Mouse (Mus musculus) embryonic facial prominence, embryonic 15.5 days (tissue): ENCODE results near the gene Lcmt2. TPM values are rescaled to one million over a fixed set of nuclear protein-coding genes. Genes with fewer than 3 reads are reported as not detected.

ENCODE experiments used
- ATAC-seq: fragments of 200-750 bp; cut with Nextera tagmentation; 2 replicates; pipeline ENCODE4 v1.8.0; 2017; ENCODE audit warnings: low read depth, moderate TSS enrichment; ENCODE audit not compliant: insufficient number of reproducible peaks, low FRiP score, low TSS enrichment
- H3K27ac ChIP-seq: fragments of 300-500 bp; sonication (generic); replicated peaks from 2 replicates; pipeline ENCODE4 v1.5.1; 2015; ENCODE audit warnings: mild to moderate bottlenecking, inconsistent platforms
- H3K27me3 ChIP-seq: fragments of 300-500 bp; sonication (generic); 2 replicates; pipeline ENCODE4 v1.6.1; 2015; ENCODE audit warnings: inconsistent platforms
- H3K36me3 ChIP-seq: fragments of 300-500 bp; sonication (generic); 2 replicates; pipeline ENCODE4 v1.6.1; 2015; ENCODE audit warnings: mild to moderate bottlenecking, inconsistent platforms
- H3K4me1 ChIP-seq: fragments of 300-500 bp; sonication (generic); 2 replicates; pipeline ENCODE4 v1.6.1; 2015; ENCODE audit warnings: inconsistent platforms
- H3K4me2 ChIP-seq: fragments of 300-500 bp; sonication (generic); replicated peaks from 2 replicates; pipeline ENCODE4 v1.6.1; 2015; ENCODE audit warnings: mild to moderate bottlenecking, inconsistent platforms
- H3K4me3 ChIP-seq: fragments of 300-500 bp; sonication (generic); replicated peaks from 2 replicates; pipeline ENCODE4 v1.5.1; 2015; ENCODE audit warnings: mild to moderate bottlenecking, inconsistent platforms
- H3K9ac ChIP-seq: fragments of 300-500 bp; sonication (generic); 2 replicates; pipeline ENCODE4 v1.6.1; 2015; ENCODE audit warnings: inconsistent platforms
- H3K9me3 ChIP-seq: fragments of 300-500 bp; sonication (generic); replicated peaks from 2 replicates; pipeline ENCODE4 v1.6.1; 2016; ENCODE audit warnings: inconsistent platforms
- WGBS: fragments of 180-500 bp; shearing (Covaris S2); methylation state at CpG from one replicate; pipeline ENCODE4 v1.1.7; 2015; 5-methylcytosine and 5-hydroxymethylcytosine counted together
- polyA plus RNA-seq: library from polyadenylated mRNA; unstranded; fragments of >200 nt; fragmentation: Nextera tagmentation; extraction: Ambion mirVana; gene quantifications from 2 replicates; pipeline ENCODE4 v1.2.1, GENCODE M21; 2015

The Lcmt2 gene
- polyA plus RNA-seq, 1 experiment from 2014 or later: 20.0 TPM

DNA sequence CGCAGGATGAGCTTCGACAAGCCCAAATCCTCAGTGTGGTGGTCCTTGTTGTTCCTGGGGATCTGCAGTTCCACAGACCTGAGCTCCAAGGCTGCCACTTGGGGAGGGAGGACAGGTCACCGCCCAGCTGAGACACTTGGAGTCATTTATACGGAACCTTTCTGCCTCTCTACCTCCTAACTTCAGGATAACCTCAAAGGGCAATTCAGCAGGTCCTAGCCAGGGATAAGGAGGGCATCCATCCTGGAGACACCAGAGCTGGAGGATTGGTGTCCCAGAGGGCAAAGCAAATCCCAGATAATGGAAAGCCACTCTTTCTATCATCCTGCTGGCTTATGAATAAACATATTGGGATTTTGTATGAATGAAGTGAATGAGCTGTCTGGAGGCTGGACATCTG is 30.8 kb downstream of the Lcmt2 start, which contains the start of gene Tgm7:
Gene Tgm7 (minus strand): TSS at position 101 of the 400 bp plus-strand sequence.
- Histone ChIP-seq H3K27me3 (no peaks in the 10 kb centered on the region), H3K4me3 (no peak within 1 kb of the TSS), H3K4me2 (no peak within 1 kb of the TSS), H3K4me1 (no peaks in the 10 kb centered on the region), H3K9ac (no peak within 1 kb of the TSS), H3K36me3 (no peaks in the 10 kb centered on the region), H3K9me3 (no peaks in the 10 kb centered on the region), H3K27ac (no peak within 1 kb of the TSS)
- 82% methylated on average over 4 of the region's 4 CpGs for WGBS
- ATAC-seq: no peak

DNA sequence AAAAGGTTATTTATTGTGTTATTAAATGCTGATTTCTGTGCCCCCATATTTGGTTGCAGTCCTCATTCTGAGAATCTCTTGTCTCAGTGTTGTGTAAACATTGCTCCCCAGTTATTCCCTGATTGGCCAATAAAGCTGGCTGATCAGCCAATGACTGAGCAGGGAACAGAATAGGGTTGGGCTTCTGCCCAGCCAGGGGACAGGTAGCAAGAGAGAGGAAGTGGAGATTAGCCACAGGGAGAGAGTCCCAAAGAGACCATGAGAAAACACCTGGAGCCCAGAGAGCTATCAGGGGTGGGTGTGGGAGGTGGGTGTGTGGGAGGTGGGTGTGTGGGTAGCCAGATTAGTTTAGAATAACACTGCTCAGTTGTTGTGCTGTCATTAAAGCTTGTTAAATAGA is 34.5 kb downstream of the Lcmt2 start:
- H3K36me3 ChIP-seq: no peaks in the 10 kb centered on the region
- no peak for ATAC-seq
- H3K4me2 ChIP-seq: no peak overlapping the region

DNA sequence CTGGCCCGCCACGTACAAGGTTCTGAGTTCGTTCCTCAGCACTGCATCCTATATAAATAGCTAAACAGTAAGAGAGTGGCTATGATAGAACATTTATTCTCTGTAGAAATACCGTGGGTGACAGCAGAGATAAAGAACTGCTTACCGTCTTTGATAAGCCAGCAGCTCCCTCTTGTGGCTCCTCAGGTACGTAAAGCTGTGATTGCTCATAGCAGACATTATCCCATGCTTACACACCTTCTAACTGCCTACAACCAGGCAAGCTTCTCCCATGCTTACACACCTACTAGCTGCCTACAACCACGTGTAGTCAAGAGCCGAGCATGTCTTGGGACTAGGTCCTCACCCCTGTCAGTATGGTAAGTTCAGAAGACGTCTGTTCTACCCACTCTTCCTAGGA is 38.4 kb downstream of the Lcmt2 start:
- no peaks in the 10 kb centered on the region; the same call in 1 of the 2 replicates for H3K27me3 ChIP-seq
- WGBS: 26% methylated on average over 9 of the region's 9 CpGs
- H3K4me2 ChIP-seq: no peak overlapping the region
- ATAC-seq: no peak
- no peaks in the 10 kb centered on the region for H3K4me1 ChIP-seq
- no peaks in the 10 kb centered on the region for H3K9me3 ChIP-seq
- H3K36me3 ChIP-seq: no peaks in the 10 kb centered on the region
- H3K27ac ChIP-seq: no peak overlapping the region
- H3K9ac ChIP-seq: no peak overlapping the region
- no peak overlapping the region for H3K4me3 ChIP-seq

More for the DNA sequence above, 34.5 kb downstream of the Lcmt2 start:
- no peaks in the 10 kb centered on the region for H3K4me1 ChIP-seq
- no peak overlapping the region for H3K27ac ChIP-seq
- H3K9me3 ChIP-seq: no peaks in the 10 kb centered on the region
- no peak overlapping the region for H3K9ac ChIP-seq
- no peak overlapping the region for H3K4me3 ChIP-seq
- no peaks in the 10 kb centered on the region for H3K27me3 ChIP-seq

GRCm38 (mm10) chr2:121089751-121090150 is 50.7 kb downstream of the Lcmt2 start:
- no peaks in the 10 kb centered on the region for H3K9me3 ChIP-seq
- H3K9ac ChIP-seq: no peak overlapping the region
- H3K4me2 ChIP-seq: no peak overlapping the region
- H3K27me3 ChIP-seq: no peaks in the 10 kb centered on the region
- H3K27ac ChIP-seq: no peak overlapping the region
- H3K4me1 ChIP-seq: no peaks in the 10 kb centered on the region
- no peak for ATAC-seq
- H3K36me3 ChIP-seq: no peaks in the 10 kb centered on the region
- 63% methylated on average over 4 of the region's 4 CpGs for WGBS
- no peak overlapping the region for H3K4me3 ChIP-seq

- Histone ChIP-seq H3K4me1 (no peaks in the 10 kb centered on the region), H3K36me3 (no peaks in the 10 kb centered on the region), H3K27me3 (no peaks in the 10 kb centered on the region), H3K9ac (no peak overlapping the region), H3K4me2 (no peak overlapping the region), H3K9me3 (no peaks in the 10 kb centered on the region), H3K4me3 (no peak overlapping the region), H3K27ac (no peak overlapping the region)
- WGBS: 86% methylated on average over 3 of the region's 3 CpGs
- ATAC-seq: no peak
Observed at GRCm38 (mm10) chr2:121088507-121088906, 51.9 kb downstream of the Lcmt2 start.

DNA sequence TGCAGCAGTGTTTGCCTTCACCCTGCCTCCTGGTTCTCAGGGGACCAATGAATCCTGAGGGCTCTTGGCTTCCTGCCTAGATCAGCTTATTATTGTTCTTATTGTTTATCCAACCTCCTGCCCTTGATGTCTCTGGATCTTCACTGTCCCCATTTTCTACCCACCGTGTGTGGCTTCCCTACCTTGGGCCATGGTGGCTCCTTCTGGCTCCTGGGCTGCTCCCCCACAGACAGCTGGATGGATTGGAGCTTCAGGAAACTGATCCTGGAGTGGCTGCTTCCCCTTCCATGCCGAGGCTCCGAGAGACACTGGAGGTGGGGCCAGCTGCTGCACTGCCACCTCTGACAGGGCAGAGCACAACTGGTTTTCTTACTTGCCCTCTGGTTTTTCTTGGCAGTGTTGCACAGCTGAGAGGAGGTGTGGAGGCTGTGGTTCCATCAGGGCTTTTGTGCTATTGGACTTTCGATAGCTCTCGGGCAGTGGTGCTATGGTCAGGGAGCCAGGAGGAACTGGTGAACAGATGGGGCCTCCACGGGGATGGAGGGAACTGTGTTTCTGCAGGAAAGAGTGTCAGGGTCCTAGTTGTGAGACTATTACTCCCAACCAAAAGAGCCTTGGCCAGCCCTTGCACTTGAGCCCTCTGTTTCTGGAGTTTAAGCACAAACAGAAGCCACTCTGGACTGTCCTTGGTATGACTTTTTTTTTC is 54.8 kb downstream of the Lcmt2 start, which contains the start of gene Tgm5:
Gene Tgm5 (minus strand): TSS at position 362 of the 706 bp plus-strand sequence.
- 54% methylated on average over 6 of the region's 6 CpGs for WGBS
- no peaks in the 10 kb centered on the region for H3K27me3 ChIP-seq

GRCm38 (mm10) chr2:121082626-121083025 is 57.8 kb downstream of the Lcmt2 start:
- Histone ChIP-seq H3K27ac (no peak overlapping the region), H3K4me2 (no peak overlapping the region), H3K4me3 (no peak overlapping the region), H3K27me3 (no peaks in the 10 kb centered on the region), H3K9me3 (no peaks in the 10 kb centered on the region), H3K36me3 (no peaks in the 10 kb centered on the region), H3K4me1 (no peaks in the 10 kb centered on the region), H3K9ac (no peak overlapping the region)
- ATAC-seq: no peak
- WGBS: 82% methylated on average over 1 of the region's 1 CpGs

More for the DNA sequence above, 54.8 kb downstream of the Lcmt2 start, which contains the start of gene Tgm5:
- H3K4me2 ChIP-seq: no peak within 1 kb of the TSS
- H3K4me1 ChIP-seq: no peaks in the 10 kb centered on the region
- ATAC-seq: no peak
- no peak within 1 kb of the TSS for H3K4me3 ChIP-seq
- H3K9ac ChIP-seq: no peak within 1 kb of the TSS
- no peaks in the 10 kb centered on the region for H3K36me3 ChIP-seq
- no peaks in the 10 kb centered on the region for H3K9me3 ChIP-seq
- H3K27ac ChIP-seq: no peak within 1 kb of the TSS

Other genes with a start within 250 kb of the Lcmt2 start
- gene Ubr1, start 169.9 kb downstream of the Lcmt2 start, polyA plus RNA-seq: 20.7 and 24.2 TPM in 2 replicates
- 2.5 and 4.1 TPM in 2 replicates for gene Tmem62, start 163.6 kb downstream of the Lcmt2 start, polyA plus RNA-seq
- gene Ccndbp1, start 132.2 kb downstream of the Lcmt2 start, polyA plus RNA-seq: 40.2 and 43.8 TPM in 2 replicates
- gene Epb42, start 103.6 kb downstream of the Lcmt2 start, polyA plus RNA-seq: 0.26 and 0.69 TPM in 2 replicates
- 3.3 and 3.5 TPM in 2 replicates for gene Tgm5, start 54.8 kb downstream of the Lcmt2 start, polyA plus RNA-seq
- not detected in 2 replicates for gene Tgm7, start 30.9 kb downstream of the Lcmt2 start, polyA plus RNA-seq
- 17.9 and 20.3 TPM in 2 replicates for gene Adal, start 225 bp downstream of the Lcmt2 start, polyA plus RNA-seq
- 49.7 and 54.7 TPM in 2 replicates for gene Tubgcp4, start 30.0 kb upstream of the Lcmt2 start, polyA plus RNA-seq
- gene Zscan29, start 30.5 kb upstream of the Lcmt2 start, polyA plus RNA-seq: 9.4 and 10.6 TPM in 2 replicates
- 61.0 and 62.1 TPM in 2 replicates for gene Trp53bp1, start 130.8 kb upstream of the Lcmt2 start, polyA plus RNA-seq
- gene Map1a, start 148.9 kb upstream of the Lcmt2 start, polyA plus RNA-seq: 5.5 and 6.5 TPM in 2 replicates
- 12.8 TPM in 2 replicates for gene Ppip5k1, start 214.7 kb upstream of the Lcmt2 start, polyA plus RNA-seq
- gene Ckmt1, start 217.1 kb upstream of the Lcmt2 start, polyA plus RNA-seq: 63.8 and 67.3 TPM in 2 replicates
- gene Strc, start 246.5 kb upstream of the Lcmt2 start, polyA plus RNA-seq: 0.08 TPM in 1 of 2 replicates, not detected in the other